In the genomic region with DNA sequence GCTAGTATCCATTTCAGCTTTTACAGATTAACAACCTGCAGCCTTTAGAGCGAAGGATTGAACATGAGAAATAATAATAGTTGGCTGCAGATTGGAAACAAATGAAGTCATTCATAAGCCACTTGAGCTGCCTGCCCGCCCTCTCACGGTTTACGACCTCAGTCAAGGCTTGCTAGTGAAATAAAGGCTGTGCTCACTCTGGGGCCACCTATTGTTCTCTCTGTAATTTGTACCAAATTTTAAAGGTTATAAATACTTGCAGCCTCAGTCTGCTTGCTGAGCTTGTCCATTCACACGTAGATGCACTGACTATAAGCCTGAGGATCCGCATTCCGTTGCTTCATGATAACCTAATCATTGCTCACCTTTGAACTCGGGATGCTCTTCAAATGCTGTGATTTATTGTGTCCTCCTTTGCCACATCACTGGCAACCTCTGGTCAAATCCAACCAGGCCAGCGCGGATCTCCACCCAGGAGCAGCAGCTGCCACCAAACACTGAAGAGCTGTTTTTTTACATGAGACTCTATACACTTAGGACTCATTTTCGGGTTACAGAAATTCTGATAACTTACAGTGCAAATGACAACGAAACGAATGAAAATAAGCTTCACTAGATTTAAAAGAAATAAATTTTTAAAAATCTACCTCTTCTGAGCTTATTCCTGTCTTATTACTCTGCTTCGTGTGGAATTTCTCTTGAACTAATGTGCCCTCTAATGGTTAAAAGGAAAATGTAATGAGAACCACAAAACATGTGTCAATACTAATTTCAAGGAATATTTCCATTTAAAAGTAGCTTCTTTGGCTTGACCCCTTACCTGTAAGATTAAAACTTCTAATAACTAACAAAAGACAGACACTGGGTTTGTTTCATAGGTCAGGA, we compare ENCODE assay signal across 11 mouse cellular contexts. TPM values are rescaled to one million over a fixed set of nuclear protein-coding genes. Genes with fewer than 3 reads are reported as not detected.
DNase-seq lines count a peak whose midpoint lies in the region; ATAC-seq and TF ChIP-seq lines count a peak whose summit lies in the region.
"Had no signal": no experiment of that assay in that cellular context is flagged by ENCODE, and none has a peak within 500 bp of the region (broad histone marks: within the 10 kb centered on the region; RNA-seq: fewer than 3 reads in every experiment).

No protein-coding gene starts in this region.

- H3K4me1 ChIP-seq in lung, embryonic 14.5 days (ENCODE audit: insufficient read depth) = no peaks in the 10 kb centered on the region
- no peaks in the 10 kb centered on the region for H3K4me1 ChIP-seq in lung, adult 2 months (ENCODE audit: control insufficient read depth, insufficient read depth, low read length)
- peaks cover 5% of the 10 kb centered on the region; the same call in 1 of the 2 replicates for H3K4me1 ChIP-seq in forebrain, embryonic 13.5 days

- no peaks in the 10 kb centered on the region for H3K36me3 ChIP-seq in lung, embryonic 14.5 days (ENCODE audit: insufficient read depth)
- no peaks in the 10 kb centered on the region for H3K36me3 ChIP-seq in forebrain, embryonic 13.5 days (ENCODE audit: poor library complexity, severe bottlenecking)

- peak; percentile 34 for TF ChIP-seq CTCF in lung, embryonic 14.5 days (IDR thresholded peaks at IDR 0.05; ENCODE audit: low read depth)
- no peak for TF ChIP-seq CTCF in lung, adult 2 months (IDR thresholded peaks at IDR 0.05; ENCODE audit: insufficient read depth, low read length)

- TF ChIP-seq POLR2A in lung, adult 2 months (IDR thresholded peaks at IDR 0.05; ENCODE audit: borderline replicate concordance, extremely low read depth, low read depth, low read length) = no peak

- H3K4me3 ChIP-seq in lung, embryonic 14.5 days (ENCODE audit: low read depth, low read length) = no peak overlapping the region
- no peak overlapping the region for H3K4me3 ChIP-seq in lung, adult 2 months (replicated peaks; ENCODE audit: extremely low read depth, low read depth, low read length)
- H3K4me3 ChIP-seq in forebrain, embryonic 13.5 days = no peak overlapping the region

- H3K27ac ChIP-seq in lung, embryonic 14.5 days (ENCODE audit: low read depth) = no peak overlapping the region
- H3K27ac ChIP-seq in forebrain, embryonic 13.5 days = no peak overlapping the region

- H3K27me3 ChIP-seq in lung, embryonic 14.5 days (ENCODE audit: insufficient read depth, low read length) = no peaks in the 10 kb centered on the region
- H3K27me3 ChIP-seq in forebrain, embryonic 13.5 days = 0 out of 2 replicates have a peak, but pooled peaks cover 7% of the 10 kb centered on the region

- peak; percentile 43 for DNase-seq in lung, embryonic 14.5 days
- DNase-seq in lung, adult 2 months = no peak
- DNase-seq in mesoderm, embryonic 11.5 days (ENCODE audit: low read depth, low spot score) = peak; percentile 72
- no peak for DNase-seq in lung, postnatal 4 days
- no peak for DNase-seq in cerebellum, postnatal 10 days
- no peak for DNase-seq in adrenal gland, adult (ENCODE audit: inconsistent age in 2 of 2, low spot score in 1 of 2)
- DNase-seq: cerebellum, adult 9-10 months; kidney, adult 11 months; lung, postnatal 14 days; thymus, postnatal 25 days had no signal

- H3K9me3 ChIP-seq in lung, embryonic 14.5 days (ENCODE audit: low read depth, low read length) = no peaks in the 10 kb centered on the region
- H3K9me3 ChIP-seq in forebrain, embryonic 13.5 days (replicated peaks) = no peaks in the 10 kb centered on the region

- 36% methylated on average over 14 of the region's 14 CpGs for WGBS in lung, embryonic 14.5 days
- WGBS in lung, adult 2 months = 47% methylated on average over 14 of the region's 14 CpGs
- 39% methylated on average over 14 of the region's 14 CpGs for WGBS in forebrain, embryonic 13.5 days

- no peak overlapping the region for H3K9ac ChIP-seq in lung, embryonic 14.5 days
- no peak overlapping the region for H3K9ac ChIP-seq in forebrain, embryonic 13.5 days

- H3K4me2 ChIP-seq in lung, embryonic 14.5 days = no peak overlapping the region
- H3K4me2 ChIP-seq in forebrain, embryonic 13.5 days = no peak overlapping the region

- ATAC-seq in lung, embryonic 14.5 days (ENCODE audit: insufficient read depth) = 0 out of 2 replicates have a peak, but pooled peaks have one; percentile 14
- ATAC-seq in forebrain, embryonic 13.5 days = 0 out of 2 replicates have a peak, but pooled peaks have one; percentile 43

RNA-seq across cellular contexts. Expression of a gene that starts 39.4 kb away (rescaled TPM):
- 47.5 TPM in 2 replicates for polyA plus RNA-seq in lung, embryonic 14.5 days (2014; fragmentation: Nextera tagmentation; extraction: Ambion mirVana)
- 30.1 and 44.3 TPM in 2 replicates for polyA plus RNA-seq in lung, adult 2 months (2012; rRNA removed)
- polyA plus RNA-seq in forebrain, embryonic 13.5 days (2015; fragmentation: Nextera tagmentation; extraction: Ambion mirVana) = 32.6 and 33.6 TPM in 2 replicates

Comparison
In these comparisons a context has a peak if more than half of its experiments do, and no peak if none do; other contexts are left out.
1. DNase-seq: peak in lung, embryonic 14.5 days (single experiment) and mesoderm, embryonic 11.5 days (single experiment); none in lung, adult 2 months (single experiment), lung, postnatal 4 days (0 of 2), cerebellum, postnatal 10 days (0 of 2) and adrenal gland, adult (0 of 2).